Mouse (Mus musculus) heart, embryonic 15.5 days (tissue): ENCODE results near the gene Stk39. TPM values are rescaled to one million over a fixed set of nuclear protein-coding genes. Genes with fewer than 3 reads are reported as not detected.

Source experiments
- ATAC-seq: fragments of 200-750 bp; cut with Nextera tagmentation; replicated peaks from 2 replicates; pipeline ENCODE4 v1.8.0; 2017; ENCODE audit warnings: low read depth, moderate TSS enrichment; ENCODE audit not compliant: insufficient number of reproducible peaks, insufficient read depth, low FRiP score
- H3K27ac ChIP-seq: fragments of 300-500 bp; sonication (generic); 2 replicates; pipeline ENCODE4 v1.5.1; 2015; ENCODE audit warnings: mild to moderate bottlenecking, inconsistent platforms
- H3K27me3 ChIP-seq: fragments of 300-500 bp; sonication (generic); 2 replicates; pipeline ENCODE4 v1.6.1; 2015; ENCODE audit warnings: inconsistent platforms
- H3K36me3 ChIP-seq: fragments of 300-500 bp; sonication (generic); 2 replicates; pipeline ENCODE4 v1.6.1; 2015; ENCODE audit warnings: mild to moderate bottlenecking, inconsistent platforms
- H3K4me1 ChIP-seq: fragments of 300-500 bp; sonication (generic); replicated peaks from 2 replicates; pipeline ENCODE4 v1.6.1; 2015; ENCODE audit warnings: inconsistent platforms
- H3K4me2 ChIP-seq: fragments of 300-500 bp; sonication (generic); 2 replicates; pipeline ENCODE4 v1.6.1; 2015; ENCODE audit warnings: inconsistent platforms, mild to moderate bottlenecking, moderate library complexity
- H3K4me3 ChIP-seq: fragments of 300-500 bp; sonication (generic); 2 replicates; pipeline ENCODE4 v1.5.1; 2015; ENCODE audit warnings: mild to moderate bottlenecking, inconsistent platforms
- H3K9ac ChIP-seq: fragments of 300-500 bp; sonication (generic); 2 replicates; pipeline ENCODE4 v1.6.1; 2015; ENCODE audit warnings: mild to moderate bottlenecking, inconsistent platforms
- H3K9me3 ChIP-seq: fragments of 300-500 bp; sonication (generic); replicated peaks from 2 replicates; pipeline ENCODE4 v1.6.1; 2016; ENCODE audit warnings: inconsistent platforms
- WGBS: fragments of 180-500 bp; shearing (Covaris S2); methylation state at CpG from one replicate; pipeline ENCODE4 v1.1.7; 2015; ENCODE audit warnings: mixed read lengths; 5-methylcytosine and 5-hydroxymethylcytosine counted together
- polyA plus RNA-seq: library from polyadenylated mRNA; unstranded; fragments of >200 nt; fragmentation: Nextera tagmentation; extraction: Ambion mirVana; gene quantifications from 2 replicates; pipeline ENCODE4 v1.2.1, GENCODE M21; 2015

Gene Stk39
- polyA plus RNA-seq, 1 experiment from 2014 or later = 66.2 TPM

- peaks cover 52% of the 10 kb centered on the region for H3K4me1 ChIP-seq
- no peaks in the 10 kb centered on the region for H3K9me3 ChIP-seq
- no peaks in the 10 kb centered on the region for H3K27me3 ChIP-seq
- H3K4me2 ChIP-seq = peak overlapping the region; percentile 39
- H3K9ac ChIP-seq = no peak overlapping the region
- H3K4me3 ChIP-seq = 0 out of 2 replicates have a peak overlapping the region, but pooled peaks have one; percentile 3
- 18% methylated on average over 18 of the region's 18 CpGs for WGBS
- peaks cover 5% of the 10 kb centered on the region; the same call in 1 of the 2 replicates for H3K36me3 ChIP-seq
- ATAC-seq = no peak; the same call in 1 of the 2 replicates
- H3K27ac ChIP-seq = peak overlapping the region; percentile 67
Observed at GRCm38 (mm10) chr2:68366091-68366896, 105.8 kb downstream of the Stk39 start.

DNA sequence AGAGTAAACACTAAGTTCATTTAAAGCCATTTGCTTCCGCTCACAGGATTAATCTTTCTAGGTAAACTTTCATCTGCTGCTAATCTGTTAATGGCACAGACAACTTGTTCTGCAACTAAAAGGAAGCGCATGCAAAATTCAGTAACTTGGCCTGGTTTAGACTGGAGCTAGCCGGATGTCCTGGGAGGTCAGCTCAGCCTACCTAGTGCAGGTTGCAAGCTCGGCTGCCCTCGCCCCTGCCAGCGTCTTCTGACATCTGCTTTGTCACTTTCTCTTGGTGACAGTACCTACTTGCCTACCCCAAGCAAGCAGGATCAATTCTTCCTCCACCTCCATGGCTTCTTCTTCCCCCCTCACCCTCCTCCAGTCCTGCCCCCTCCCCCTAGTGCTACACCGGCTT is 106.6 kb downstream of the Stk39 start:
- Histone ChIP-seq H3K36me3 (peaks cover 5% of the 10 kb centered on the region; the same call in 1 of the 2 replicates), H3K9ac (0 out of 2 replicates have a peak overlapping the region, but pooled peaks have one; percentile 17), H3K4me3 (no peak overlapping the region), H3K27me3 (no peaks in the 10 kb centered on the region), H3K4me2 (peak overlapping the region; percentile 39), H3K9me3 (no peaks in the 10 kb centered on the region), H3K27ac (peak overlapping the region; percentile 67; the same call in 1 of the 2 replicates), H3K4me1 (peaks cover 51% of the 10 kb centered on the region)
- no peak for ATAC-seq
- WGBS = 64% methylated on average over 7 of the region's 7 CpGs

DNA sequence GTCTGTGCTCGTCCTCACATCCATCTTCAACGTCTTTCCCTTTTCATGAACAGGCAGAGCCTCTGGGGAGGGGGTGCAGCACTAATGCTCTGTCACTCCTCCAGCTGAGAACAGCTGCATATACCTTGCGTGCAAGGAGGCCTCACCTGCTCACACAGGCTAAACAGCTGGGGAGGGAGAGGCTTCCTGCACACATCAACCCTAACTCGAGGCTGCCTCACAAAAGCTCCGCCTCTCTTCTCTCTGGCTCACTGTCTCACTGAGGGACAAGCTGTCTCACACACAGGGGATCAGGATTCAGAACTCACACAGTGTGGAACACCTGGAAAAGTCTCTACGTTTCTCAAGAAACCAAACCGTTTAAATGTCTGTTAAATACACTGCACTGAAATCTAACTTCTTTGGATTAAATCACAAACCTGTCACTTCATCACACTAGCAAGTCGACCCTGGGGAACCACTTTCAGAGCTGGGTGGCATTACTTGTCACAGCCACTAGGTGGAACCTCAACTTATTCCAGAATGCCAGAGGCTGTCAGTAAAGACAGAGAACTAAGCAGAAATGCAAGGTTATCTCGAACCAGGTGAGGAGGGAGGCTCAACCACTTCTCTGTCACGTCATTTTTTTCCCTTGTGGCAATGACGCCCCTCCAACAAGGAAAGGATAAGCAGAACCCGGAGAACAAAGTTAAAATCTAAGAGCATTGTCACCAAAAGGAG is 107.7 kb downstream of the Stk39 start:
- Histone ChIP-seq H3K9me3 (no peaks in the 10 kb centered on the region), H3K4me2 (no peak overlapping the region), H3K27me3 (no peaks in the 10 kb centered on the region), H3K9ac (no peak overlapping the region), H3K27ac (peak overlapping the region; percentile 16; the same call in 1 of the 2 replicates), H3K4me3 (no peak overlapping the region), H3K36me3 (peaks cover 5% of the 10 kb centered on the region; the same call in 1 of the 2 replicates), H3K4me1 (peaks cover 49% of the 10 kb centered on the region)
- 26% methylated on average over 12 of the region's 12 CpGs for WGBS
- no peak for ATAC-seq

DNA sequence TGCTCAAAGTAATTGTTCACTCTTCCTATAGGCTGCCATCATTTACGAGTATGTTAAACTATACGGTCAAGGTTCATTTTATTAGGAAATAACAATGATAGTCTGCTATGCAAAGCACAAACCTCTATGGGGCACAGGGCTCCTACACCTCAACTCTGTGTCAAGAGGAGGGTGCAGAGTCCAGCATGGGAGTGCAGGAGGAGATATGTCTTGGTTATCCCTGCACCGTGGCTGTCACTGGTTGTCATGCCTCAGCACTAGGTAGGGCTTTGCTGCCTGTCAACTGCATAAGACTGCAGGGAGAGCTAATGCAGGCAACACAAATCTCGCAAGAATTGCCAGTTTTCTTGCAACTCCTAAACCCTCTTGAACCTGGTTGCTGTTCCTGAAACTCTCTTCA is 108.9 kb downstream of the Stk39 start:
- H3K27me3 ChIP-seq = no peaks in the 10 kb centered on the region
- peaks cover 52% of the 10 kb centered on the region for H3K4me1 ChIP-seq
- no peak overlapping the region for H3K9ac ChIP-seq
- H3K9me3 ChIP-seq = no peaks in the 10 kb centered on the region
- H3K27ac ChIP-seq = no peak overlapping the region
- no peak overlapping the region for H3K4me3 ChIP-seq
- WGBS = 69% methylated on average over 4 of the region's 4 CpGs
- ATAC-seq = no peak
- no peak overlapping the region for H3K4me2 ChIP-seq
- peaks cover 13% of the 10 kb centered on the region; the same call in 1 of the 2 replicates for H3K36me3 ChIP-seq

DNA sequence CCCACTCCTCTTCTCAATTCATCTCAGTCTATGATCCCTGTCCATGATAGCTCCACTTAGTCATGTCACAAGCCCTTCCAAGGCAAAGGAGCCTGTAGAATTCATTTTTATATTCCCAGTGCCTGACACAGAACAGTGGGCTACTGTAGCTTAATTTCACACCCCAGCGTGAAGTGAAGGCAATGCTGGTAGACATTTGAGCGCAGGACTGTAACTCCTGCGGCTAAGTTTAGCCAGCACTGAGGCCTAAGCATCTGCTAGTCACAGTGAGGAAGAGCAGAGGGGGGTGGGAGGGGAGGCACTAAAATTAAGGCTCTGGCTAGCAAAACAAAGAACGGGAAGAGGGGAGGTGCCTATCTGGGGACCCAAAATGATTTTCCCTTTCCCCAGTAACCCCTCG is 110.4 kb downstream of the Stk39 start:
- Histone ChIP-seq H3K4me3 (no peak overlapping the region), H3K36me3 (peaks cover 20% of the 10 kb centered on the region), H3K9ac (no peak overlapping the region), H3K9me3 (no peaks in the 10 kb centered on the region), H3K4me2 (no peak overlapping the region), H3K4me1 (peaks cover 41% of the 10 kb centered on the region), H3K27me3 (no peaks in the 10 kb centered on the region), H3K27ac (peak overlapping the region; percentile 49; the same call in 1 of the 2 replicates)
- 40% methylated on average over 5 of the region's 5 CpGs for WGBS
- no peak for ATAC-seq

DNA sequence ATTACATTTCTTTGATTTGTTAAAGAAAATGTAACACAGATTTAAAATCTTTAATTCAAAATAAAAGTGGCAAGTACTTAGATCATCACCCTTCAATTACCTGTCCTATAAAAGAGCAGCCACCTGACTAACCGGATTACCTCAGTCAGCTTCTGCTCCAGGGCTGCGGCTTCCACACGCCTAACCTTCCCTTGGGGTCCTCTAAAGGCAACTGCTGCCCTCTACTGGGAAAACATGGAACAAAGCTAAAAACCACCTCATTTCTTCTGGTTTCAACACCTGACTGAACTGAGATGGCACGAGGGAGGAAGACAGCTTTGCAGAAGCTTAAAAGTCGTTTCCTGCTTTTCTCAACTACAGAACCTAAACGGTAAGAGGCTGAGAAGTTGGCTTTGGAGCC is 121.4 kb downstream of the Stk39 start:
- Histone ChIP-seq H3K27ac (no peak overlapping the region), H3K4me1 (0 out of 2 replicates have a peak, but pooled peaks cover 2% of the 10 kb centered on the region), H3K4me2 (no peak overlapping the region), H3K36me3 (peaks cover 20% of the 10 kb centered on the region), H3K9me3 (no peaks in the 10 kb centered on the region), H3K9ac (no peak overlapping the region), H3K27me3 (no peaks in the 10 kb centered on the region), H3K4me3 (no peak overlapping the region)
- WGBS = 9% methylated on average over 6 of the region's 6 CpGs
- ATAC-seq = no peak

DNA sequence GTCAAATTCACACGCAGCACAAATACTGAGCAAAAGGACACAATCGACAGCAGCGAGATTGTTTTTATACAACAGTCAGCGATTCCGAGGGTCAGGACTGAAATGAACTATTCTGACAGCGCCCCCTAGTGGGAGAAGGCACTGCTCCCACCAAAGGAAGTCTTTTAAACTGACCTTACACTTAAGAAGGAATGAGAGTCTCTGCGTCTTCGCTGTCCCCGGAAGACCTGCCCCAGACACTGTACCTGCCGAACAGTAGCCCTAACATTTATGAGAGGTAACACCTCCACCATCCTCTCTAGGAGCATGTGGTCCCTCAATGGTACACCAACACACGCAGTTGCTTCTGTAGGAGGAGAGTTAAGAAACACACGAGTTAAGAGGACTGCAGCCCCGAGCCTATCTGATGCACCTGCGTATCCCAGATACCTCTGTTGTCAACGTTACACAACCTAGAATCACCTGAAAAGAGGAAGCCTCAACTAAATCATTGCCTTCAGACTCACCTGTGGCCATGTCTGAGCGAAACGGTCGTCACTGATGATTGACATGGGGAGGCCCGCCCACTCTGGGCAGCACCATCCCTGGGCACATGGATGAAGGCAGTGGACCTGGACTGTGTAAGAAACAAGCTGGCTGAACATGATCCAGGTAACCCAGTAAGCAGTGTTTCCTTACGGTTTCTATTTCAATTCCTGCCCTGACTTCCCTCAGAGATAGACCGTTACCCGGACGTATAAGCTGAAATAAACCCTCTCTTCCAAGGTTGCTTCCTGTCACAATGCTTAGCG is 122.3 kb downstream of the Stk39 start:
- Histone ChIP-seq H3K36me3 (peaks cover 20% of the 10 kb centered on the region), H3K4me3 (no peak overlapping the region), H3K4me2 (no peak overlapping the region), H3K27ac (no peak overlapping the region), H3K9me3 (no peaks in the 10 kb centered on the region), H3K27me3 (no peaks in the 10 kb centered on the region), H3K9ac (no peak overlapping the region), H3K4me1 (0 out of 2 replicates have a peak, but pooled peaks cover 2% of the 10 kb centered on the region)
- ATAC-seq = no peak
- WGBS = 57% methylated on average over 24 of the region's 24 CpGs

DNA sequence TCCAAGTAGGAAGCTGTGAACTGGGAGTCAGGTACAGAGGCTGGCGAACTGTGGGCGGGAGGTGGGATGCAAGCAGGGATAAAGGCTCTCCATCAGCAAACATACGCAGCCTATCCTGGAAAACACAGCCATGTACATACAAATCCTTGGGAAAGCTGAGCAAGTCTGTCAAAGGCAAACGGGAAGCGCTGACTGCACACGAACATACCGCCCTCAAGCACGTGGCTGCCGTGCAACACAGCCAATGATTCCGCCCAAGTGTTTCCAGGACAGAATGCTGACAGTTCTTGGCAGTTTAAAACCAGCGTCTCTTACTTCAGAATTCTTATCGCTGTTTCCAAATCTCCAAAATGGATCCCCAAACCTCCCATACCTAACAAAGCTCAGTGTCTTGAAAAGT is 123.1 kb downstream of the Stk39 start:
- H3K4me2 ChIP-seq = no peak overlapping the region
- H3K27ac ChIP-seq = no peak overlapping the region
- H3K9me3 ChIP-seq = no peaks in the 10 kb centered on the region
- H3K4me3 ChIP-seq = no peak overlapping the region
- peaks cover 20% of the 10 kb centered on the region; the same call in 1 of the 2 replicates for H3K36me3 ChIP-seq
- ATAC-seq = no peak
- H3K27me3 ChIP-seq = no peaks in the 10 kb centered on the region
- 0 out of 2 replicates have a peak, but pooled peaks cover 2% of the 10 kb centered on the region for H3K4me1 ChIP-seq
- WGBS = 78% methylated on average over 12 of the region's 12 CpGs
- H3K9ac ChIP-seq = no peak overlapping the region

DNA sequence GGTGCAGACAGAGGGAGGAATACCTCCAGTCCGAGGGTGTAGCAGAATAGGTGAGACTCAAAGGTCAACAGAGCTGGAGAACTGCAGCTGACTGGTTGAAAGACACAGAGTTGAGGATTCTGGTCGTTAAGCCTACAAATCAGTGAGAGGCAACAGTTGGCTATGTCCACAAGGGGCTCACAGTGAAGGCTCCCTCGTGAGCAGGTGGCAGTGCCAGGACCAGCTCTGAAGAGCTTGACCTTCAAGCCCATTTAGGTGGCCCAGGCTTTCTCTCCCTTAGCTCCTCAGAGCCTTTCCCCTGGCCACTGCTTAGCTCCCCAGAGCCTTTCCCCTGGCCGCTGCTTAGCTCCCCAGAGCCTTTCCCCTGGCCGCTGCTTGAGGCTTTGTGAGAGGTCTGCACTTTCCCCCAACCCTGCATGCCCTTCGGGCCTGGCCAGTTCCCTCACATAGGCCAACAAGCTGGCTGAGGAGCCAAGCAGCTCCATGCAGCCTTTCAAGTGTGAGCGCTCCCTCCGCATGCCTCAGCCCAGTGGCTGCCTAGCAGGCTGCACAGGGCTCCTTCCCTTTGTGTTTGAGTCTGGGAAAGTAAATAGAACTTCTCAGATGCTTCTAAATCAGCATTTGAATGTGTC is 125.3 kb downstream of the Stk39 start:
- no peak overlapping the region for H3K4me2 ChIP-seq
- H3K4me1 ChIP-seq = 0 out of 2 replicates have a peak, but pooled peaks cover 2% of the 10 kb centered on the region
- H3K27ac ChIP-seq = no peak overlapping the region; the same call in 1 of the 2 replicates
- no peaks in the 10 kb centered on the region for H3K27me3 ChIP-seq
- no peaks in the 10 kb centered on the region for H3K9me3 ChIP-seq
- no peak overlapping the region for H3K4me3 ChIP-seq
- no peak overlapping the region for H3K9ac ChIP-seq
- WGBS = 59% methylated on average over 8 of the region's 8 CpGs
- peaks cover 17% of the 10 kb centered on the region; the same call in 1 of the 2 replicates for H3K36me3 ChIP-seq
- no peak for ATAC-seq

DNA sequence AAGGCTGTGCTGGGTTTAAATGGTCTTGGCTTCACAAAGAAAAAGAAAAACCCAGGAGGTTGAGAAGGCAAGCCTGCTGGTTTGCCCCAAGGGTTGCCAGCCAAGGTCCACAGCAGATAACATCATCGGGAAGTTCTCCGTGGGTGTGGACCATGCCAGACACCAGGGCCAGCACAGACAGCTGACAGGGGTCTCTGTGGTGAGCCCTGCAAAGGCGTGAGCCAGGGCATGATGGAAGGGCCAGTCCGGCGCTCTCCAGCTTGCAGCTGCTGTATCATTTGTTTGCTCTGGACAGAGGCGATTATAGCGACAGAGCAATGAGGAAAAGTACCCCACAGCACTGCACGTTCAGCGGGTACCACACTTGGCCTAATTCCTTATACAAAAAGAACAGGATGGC is 126.8 kb downstream of the Stk39 start:
- Histone ChIP-seq H3K4me2 (no peak overlapping the region), H3K36me3 (peaks cover 19% of the 10 kb centered on the region; the same call in 1 of the 2 replicates), H3K4me1 (0 out of 2 replicates have a peak, but pooled peaks cover 2% of the 10 kb centered on the region), H3K4me3 (no peak overlapping the region), H3K27ac (no peak overlapping the region), H3K9ac (no peak overlapping the region), H3K9me3 (no peaks in the 10 kb centered on the region), H3K27me3 (no peaks in the 10 kb centered on the region)
- no peak for ATAC-seq
- 74% methylated on average over 9 of the region's 9 CpGs for WGBS
